Mouse (Mus musculus): ENCODE results near the gene Thyn1. TPM values are rescaled to one million over a fixed set of nuclear protein-coding genes. Genes with fewer than 3 reads are reported as not detected.

The Thyn1 gene
- polyA plus RNA-seq, 1 experiment from 2014 or later: 130 TPM

DNA sequence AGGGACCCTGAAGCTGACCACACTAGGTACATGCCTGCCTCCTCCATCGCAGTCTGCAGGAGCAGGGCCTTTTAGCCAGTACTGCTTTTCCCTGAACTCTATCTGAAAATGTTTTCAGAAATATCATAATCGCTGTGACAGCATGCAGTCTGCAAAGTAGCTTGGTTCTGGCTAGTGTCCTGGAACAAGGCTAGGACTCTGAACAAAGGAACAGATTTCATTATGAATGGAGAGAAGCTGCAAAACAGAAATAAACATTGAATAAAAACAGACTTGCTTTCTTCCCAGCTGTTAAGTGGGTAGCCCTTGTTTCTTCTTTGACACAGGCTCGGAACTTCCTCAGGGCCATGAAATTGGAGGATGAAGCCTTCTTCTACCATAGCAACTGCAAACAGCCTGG is 5.7 kb downstream of the Thyn1 start:
- no peaks in the 10 kb centered on the region for H3K9me3 ChIP-seq
- no peaks in the 10 kb centered on the region for H3K27me3 ChIP-seq
- H3K36me3 ChIP-seq: peaks cover 68% of the 10 kb centered on the region
- ATAC-seq (ENCODE audit: low FRiP score, low read depth): no peak
- H3K4me3 ChIP-seq: no peak overlapping the region
- no peak overlapping the region for H3K4me2 ChIP-seq
- 82% methylated on average over 3 of the region's 3 CpGs for WGBS
- H3K9ac ChIP-seq: no peak overlapping the region
- H3K27ac ChIP-seq (replicated peaks): 0 out of 2 replicates have a peak overlapping the region, but pooled peaks have one; percentile 31
- H3K4me1 ChIP-seq (replicated peaks): peaks cover 17% of the 10 kb centered on the region

- peaks cover 10% of the 10 kb centered on the region for H3K4me1 ChIP-seq (replicated peaks)
- ATAC-seq (ENCODE audit: low FRiP score, low read depth): no peak
- no peak overlapping the region for H3K9ac ChIP-seq
- peaks cover 73% of the 10 kb centered on the region for H3K36me3 ChIP-seq
- H3K9me3 ChIP-seq: no peaks in the 10 kb centered on the region
- H3K4me3 ChIP-seq: no peak overlapping the region
- 60% methylated on average over 1 of the region's 1 CpGs for WGBS
- H3K27ac ChIP-seq (replicated peaks): no peak overlapping the region
- H3K27me3 ChIP-seq: no peaks in the 10 kb centered on the region
- H3K4me2 ChIP-seq: no peak overlapping the region
These were observed 6.4 kb downstream of the Thyn1 start for GRCm38 (mm10) chr9:27005933-27006332.

GRCm38 (mm10) chr9:27006866-27007265 is 7.4 kb downstream of the Thyn1 start:
- Histone ChIP-seq H3K4me1 (replicated peaks) (peaks cover under 1% of the 10 kb centered on the region), H3K27ac (replicated peaks) (no peak overlapping the region), H3K9me3 (no peaks in the 10 kb centered on the region), H3K9ac (no peak overlapping the region), H3K36me3 (peaks cover 81% of the 10 kb centered on the region), H3K4me2 (no peak overlapping the region), H3K4me3 (no peak overlapping the region), H3K27me3 (no peaks in the 10 kb centered on the region)
- no peak for ATAC-seq (ENCODE audit: low FRiP score, low read depth)
- 91% methylated on average over 5 of the region's 5 CpGs for WGBS

DNA sequence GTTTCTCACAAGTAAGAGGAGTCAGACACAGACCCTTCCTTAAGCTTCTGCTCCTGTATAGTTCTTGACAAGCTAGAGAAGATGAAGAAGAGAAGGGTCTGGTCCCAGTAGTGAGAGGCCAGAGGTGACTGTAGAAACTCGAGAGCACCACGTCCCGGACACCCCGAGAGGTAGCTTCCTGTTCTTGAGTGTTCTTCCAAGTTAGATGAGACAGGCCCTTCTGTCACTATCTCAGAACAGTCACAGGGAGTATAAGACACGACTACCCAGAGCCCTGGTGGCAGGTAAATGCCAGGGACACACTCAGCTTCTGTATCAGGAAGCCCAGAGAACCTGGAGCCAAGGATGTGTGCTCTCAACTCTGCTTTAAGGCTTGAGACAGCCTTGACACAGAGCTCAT is 9.7 kb downstream of the Thyn1 start:
- H3K4me2 ChIP-seq: no peak overlapping the region
- ATAC-seq (ENCODE audit: low FRiP score, low read depth): no peak
- peaks cover 89% of the 10 kb centered on the region for H3K36me3 ChIP-seq
- no peaks in the 10 kb centered on the region for H3K27me3 ChIP-seq
- H3K27ac ChIP-seq (replicated peaks): no peak overlapping the region
- WGBS: 86% methylated on average over 5 of the region's 5 CpGs
- no peaks in the 10 kb centered on the region for H3K4me1 ChIP-seq (replicated peaks)
- no peaks in the 10 kb centered on the region for H3K9me3 ChIP-seq
- no peak overlapping the region for H3K4me3 ChIP-seq
- no peak overlapping the region for H3K9ac ChIP-seq

GRCm38 (mm10) chr9:27011572-27011971 is 12.1 kb downstream of the Thyn1 start:
- Histone ChIP-seq H3K4me3 (no peak overlapping the region), H3K4me1 (replicated peaks) (no peaks in the 10 kb centered on the region), H3K36me3 (peaks cover 88% of the 10 kb centered on the region), H3K27ac (replicated peaks) (no peak overlapping the region), H3K27me3 (no peaks in the 10 kb centered on the region), H3K9me3 (no peaks in the 10 kb centered on the region), H3K4me2 (no peak overlapping the region), H3K9ac (no peak overlapping the region)
- ATAC-seq (ENCODE audit: low FRiP score, low read depth): no peak
- WGBS: 88% methylated on average over 4 of the region's 4 CpGs

DNA sequence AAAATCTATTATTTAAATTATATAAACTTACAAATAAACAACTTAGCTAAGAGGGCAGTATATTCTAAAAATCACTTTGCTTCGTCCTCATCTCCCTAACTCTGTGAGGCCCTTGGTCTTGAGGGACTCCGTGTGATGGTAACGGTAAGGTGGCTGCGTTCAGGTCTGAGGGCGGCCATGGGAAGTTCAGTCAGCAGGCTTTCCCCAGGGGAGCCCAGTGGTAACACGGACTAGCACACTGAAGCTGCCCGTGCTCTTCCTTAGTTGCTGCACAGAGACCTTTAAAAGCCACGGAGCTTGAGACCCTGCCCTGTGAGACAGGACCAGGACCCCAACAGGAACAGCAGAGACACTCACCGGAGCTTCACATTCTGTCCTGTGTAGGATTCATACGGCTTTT is 19.5 kb downstream of the Thyn1 start:
- Histone ChIP-seq H3K27me3 (no peaks in the 10 kb centered on the region), H3K4me1 (replicated peaks) (no peaks in the 10 kb centered on the region), H3K4me2 (no peak overlapping the region), H3K36me3 (peaks cover 49% of the 10 kb centered on the region), H3K9me3 (no peaks in the 10 kb centered on the region), H3K9ac (no peak overlapping the region), H3K27ac (replicated peaks) (no peak overlapping the region), H3K4me3 (no peak overlapping the region)
- ATAC-seq (ENCODE audit: low FRiP score, low read depth): no peak
- WGBS: 94% methylated on average over 10 of the region's 10 CpGs

GRCm38 (mm10) chr9:27023681-27024080 is 24.2 kb downstream of the Thyn1 start:
- peaks cover 28% of the 10 kb centered on the region for H3K4me1 ChIP-seq (replicated peaks)
- H3K4me3 ChIP-seq: no peak overlapping the region
- no peak overlapping the region for H3K4me2 ChIP-seq
- H3K27ac ChIP-seq (replicated peaks): no peak overlapping the region
- H3K27me3 ChIP-seq: no peaks in the 10 kb centered on the region
- whole genome bisulfite sequencing: 92% methylated on average over 4 of the region's 4 CpGs
- H3K9me3 ChIP-seq: no peaks in the 10 kb centered on the region
- no peak overlapping the region for H3K9ac ChIP-seq
- no peak for ATAC-seq (ENCODE audit: low FRiP score, low read depth)
- H3K36me3 ChIP-seq: peaks cover 9% of the 10 kb centered on the region; the same call in 1 of the 2 replicates

- Histone ChIP-seq H3K4me2 (peak overlapping the region; percentile 83), H3K27me3 (no peaks in the 10 kb centered on the region), H3K36me3 (no peaks in the 10 kb centered on the region), H3K27ac (replicated peaks) (no peak overlapping the region), H3K4me1 (replicated peaks) (peaks cover 40% of the 10 kb centered on the region), H3K9ac (no peak overlapping the region), H3K4me3 (0 out of 2 replicates have a peak overlapping the region, but pooled peaks have one; percentile 11), H3K9me3 (no peaks in the 10 kb centered on the region)
- ATAC-seq (ENCODE audit: low FRiP score, low read depth): no peak
- 87% methylated on average over 1 of the region's 1 CpGs for WGBS
These were observed 27.2 kb downstream of the Thyn1 start for GRCm38 (mm10) chr9:27026708-27027107.

- ATAC-seq (ENCODE audit: low FRiP score, low read depth): peak; percentile 54
- Histone ChIP-seq H3K36me3 (no peaks in the 10 kb centered on the region), H3K9me3 (no peaks in the 10 kb centered on the region), H3K27ac (replicated peaks) (peak overlapping the region; percentile 94), H3K4me1 (replicated peaks) (peaks cover 55% of the 10 kb centered on the region), H3K4me2 (peak overlapping the region; percentile 83), H3K4me3 (peak overlapping the region; percentile 100), H3K27me3 (no peaks in the 10 kb centered on the region), H3K9ac (peak overlapping the region; percentile 100)
- under 1% methylated on average over 48 of the region's 52 CpGs for WGBS
These were observed 29.7 kb downstream of the Thyn1 start for GRCm38 (mm10) chr9:27029022-27029827.

GRCm38 (mm10) chr9:27029828-27030762 is 30.6 kb downstream of the Thyn1 start, which contains the start of the genes Vps26b and Ncapd3:
Vps26b (minus strand) TSS chr9:27030065.
Ncapd3 (plus strand) TSS chr9:27030175.
- peak within 1 kb of the TSS; percentile 83 for H3K4me2 ChIP-seq
- peak; percentile 92 for ATAC-seq (ENCODE audit: low FRiP score, low read depth)
- no peaks in the 10 kb centered on the region for H3K9me3 ChIP-seq
- no peaks in the 10 kb centered on the region for H3K36me3 ChIP-seq
- H3K4me1 ChIP-seq (replicated peaks): peaks cover 55% of the 10 kb centered on the region
- H3K27me3 ChIP-seq: no peaks in the 10 kb centered on the region
- H3K4me3 ChIP-seq: peak within 1 kb of the TSS; percentile 100
- under 1% methylated on average over 71 of the region's 80 CpGs for WGBS
- peak within 1 kb of the TSS; percentile 94 for H3K27ac ChIP-seq (replicated peaks)
- H3K9ac ChIP-seq: peak within 1 kb of the TSS; percentile 100

DNA sequence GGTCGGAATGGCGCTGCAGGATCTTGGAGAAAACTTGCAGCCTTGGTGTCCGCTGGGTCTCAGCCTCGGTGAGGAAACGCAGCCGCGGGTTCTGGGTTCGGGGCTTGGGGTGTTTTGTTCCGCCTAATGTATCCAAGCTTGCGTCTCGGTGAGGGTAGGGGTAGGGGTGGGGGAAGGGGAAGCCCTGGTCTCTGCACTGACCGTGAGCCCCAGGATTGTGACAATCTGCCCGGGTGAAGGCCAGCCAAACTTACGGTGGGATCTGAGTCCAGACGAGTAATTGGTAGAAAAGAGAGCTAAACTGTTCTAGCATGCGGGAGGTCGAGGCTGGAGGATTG is 31.2 kb downstream of the Thyn1 start:
- H3K27me3 ChIP-seq: no peaks in the 10 kb centered on the region
- H3K27ac ChIP-seq (replicated peaks): peak overlapping the region; percentile 94
- H3K9ac ChIP-seq: peak overlapping the region; percentile 60
- peak overlapping the region; percentile 100 for H3K4me3 ChIP-seq
- WGBS: 0% methylated on average over 17 of the region's 17 CpGs
- H3K9me3 ChIP-seq: no peaks in the 10 kb centered on the region
- H3K4me1 ChIP-seq (replicated peaks): peaks cover 55% of the 10 kb centered on the region
- ATAC-seq (ENCODE audit: low FRiP score, low read depth): peak; percentile 61
- H3K36me3 ChIP-seq: no peaks in the 10 kb centered on the region
- peak overlapping the region; percentile 83 for H3K4me2 ChIP-seq

GRCm38 (mm10) chr9:27043892-27044291 is 44.4 kb downstream of the Thyn1 start:
- WGBS: 97% methylated on average over 5 of the region's 5 CpGs
- H3K4me3 ChIP-seq: no peak overlapping the region
- no peaks in the 10 kb centered on the region for H3K4me1 ChIP-seq (replicated peaks)
- peaks cover 60% of the 10 kb centered on the region for H3K36me3 ChIP-seq
- no peak overlapping the region for H3K9ac ChIP-seq
- no peak overlapping the region for H3K27ac ChIP-seq (replicated peaks)
- no peaks in the 10 kb centered on the region for H3K9me3 ChIP-seq
- no peaks in the 10 kb centered on the region for H3K27me3 ChIP-seq
- no peak overlapping the region for H3K4me2 ChIP-seq
- no peak for ATAC-seq (ENCODE audit: low FRiP score, low read depth)

Measured in hindbrain, embryonic 15.5 days (tissue).